Mouse (Mus musculus) liver, embryonic 14.5 days (tissue): ENCODE data around the gene Lpin1.
A peak's percentile ranks its signal among the peaks of the same experiment; 100 is the strongest.

Experiments
- CTCF ChIP-seq: IDR thresholded peaks from 2 replicates; pipeline ENCODE4 v1.5.1; 2016; ENCODE audit warnings: antibody characterized with exemption, low read depth, control low read depth
- EP300 ChIP-seq: IDR thresholded peaks from 2 replicates; pipeline ENCODE4 v1.6.1; 2016; ENCODE audit warnings: antibody characterized with exemption, low read depth

GRCm38 (mm10) chr12:16588396-16589042 is 22.2 kb downstream of the Lpin1 start:
- no peak for TF ChIP-seq CTCF
- peak; percentile 64 for TF ChIP-seq EP300
